Mouse (Mus musculus) adrenal gland, adult (tissue): Measurements from ENCODE around the gene Olfr726.
A peak's percentile ranks its signal among the peaks of the same experiment; 100 is the strongest.

ENCODE experiments used
- DNase-seq, 2 experiments: peaks; one replicate each; pipeline ENCODE4 v3.0.0; 2022 to 2023; ENCODE audit warnings: low spot score in 1 of 2; ENCODE audit not compliant: inconsistent age in 2 of 2

Gene Olfr726

GRCm38 (mm10) chr14:50090853-50091252, at the start of gene Olfr726:
Olfr726 (minus strand) TSS chr14:50090953.
- DNase-seq, result no peak

GRCm38 (mm10) chr14:50122886-50123285, 32.1 kb upstream of the Olfr726 start, which contains the start of gene Olfr727:
Olfr727 (plus strand) TSS chr14:50123186.
- no peak for DNase-seq

- no peak for DNase-seq
These were observed 28.0 kb downstream of the Olfr726 start for GRCm38 (mm10) chr14:50062733-50063104.

GRCm38 (mm10) chr14:50061955-50062732, 28.6 kb downstream of the Olfr726 start:
- DNase-seq, result peak; percentile 39 to 82

- no peak for DNase-seq
These were observed 29.2 kb downstream of the Olfr726 start for GRCm38 (mm10) chr14:50061590-50061954.

- DNase-seq, result no peak
These were observed 29.6 kb downstream of the Olfr726 start for GRCm38 (mm10) chr14:50061179-50061578.

GRCm38 (mm10) chr14:50040275-50040674, 50.5 kb downstream of the Olfr726 start, which contains the start of gene Olfr725:
Olfr725 (minus strand) TSS chr14:50040375.
- DNase-seq, result no peak
